Mouse (Mus musculus) splenic B cell, adult 2 months (primary cell): ENCODE data around the gene Snx13.

Experiments
- DNase-seq: peaks from one replicate; pipeline ENCODE4 v3.0.0-alpha.2; 2011; ENCODE audit warnings: low read depth, low spot score
- H3K27me3 ChIP-seq: 2 replicates; pipeline ENCODE4 v1.6.1; 2012; ENCODE audit warnings: mild to moderate bottlenecking, low read length, moderate library complexity, mixed read lengths; ENCODE audit not compliant: control insufficient read depth, poor library complexity, insufficient read depth, severe bottlenecking
- H3K36me3 ChIP-seq: 2 replicates; pipeline ENCODE4 v1.6.1; 2012; ENCODE audit warnings: mild to moderate bottlenecking, low read length, moderate library complexity, mixed read lengths; ENCODE audit not compliant: control insufficient read depth, poor library complexity, insufficient read depth, severe bottlenecking

Gene Snx13

GRCm38 (mm10) chr12:35191698-35192425 is 144.9 kb downstream of the Snx13 start:
- peak; percentile 82 for DNase-seq
- no peaks in the 10 kb centered on the region for H3K36me3 ChIP-seq
- H3K27me3 ChIP-seq, result no peaks in the 10 kb centered on the region

- H3K36me3 ChIP-seq, result no peaks in the 10 kb centered on the region
- no peaks in the 10 kb centered on the region for H3K27me3 ChIP-seq
- DNase-seq, result no peak
Measured at GRCm38 (mm10) chr12:35192426-35192769, 145.4 kb downstream of the Snx13 start.
